Mouse (Mus musculus): Measurements from ENCODE around the gene Akr1c13.

Akr1c13 gene

GRCm38 (mm10) chr13:4249347-4249746 lies 58.4 kb downstream of the Akr1c13 start:
- DNase-seq = no peak
